Mouse (Mus musculus): Measurements from ENCODE around the gene F3. TPM values are rescaled to one million over a fixed set of nuclear protein-coding genes. Genes with fewer than 3 reads are reported as not detected.

The F3 gene
- 36.8 and 49.0 TPM in 2 replicates for polyA plus RNA-seq (2015; fragmentation: Nextera tagmentation; extraction: Ambion mirVana)

DNA sequence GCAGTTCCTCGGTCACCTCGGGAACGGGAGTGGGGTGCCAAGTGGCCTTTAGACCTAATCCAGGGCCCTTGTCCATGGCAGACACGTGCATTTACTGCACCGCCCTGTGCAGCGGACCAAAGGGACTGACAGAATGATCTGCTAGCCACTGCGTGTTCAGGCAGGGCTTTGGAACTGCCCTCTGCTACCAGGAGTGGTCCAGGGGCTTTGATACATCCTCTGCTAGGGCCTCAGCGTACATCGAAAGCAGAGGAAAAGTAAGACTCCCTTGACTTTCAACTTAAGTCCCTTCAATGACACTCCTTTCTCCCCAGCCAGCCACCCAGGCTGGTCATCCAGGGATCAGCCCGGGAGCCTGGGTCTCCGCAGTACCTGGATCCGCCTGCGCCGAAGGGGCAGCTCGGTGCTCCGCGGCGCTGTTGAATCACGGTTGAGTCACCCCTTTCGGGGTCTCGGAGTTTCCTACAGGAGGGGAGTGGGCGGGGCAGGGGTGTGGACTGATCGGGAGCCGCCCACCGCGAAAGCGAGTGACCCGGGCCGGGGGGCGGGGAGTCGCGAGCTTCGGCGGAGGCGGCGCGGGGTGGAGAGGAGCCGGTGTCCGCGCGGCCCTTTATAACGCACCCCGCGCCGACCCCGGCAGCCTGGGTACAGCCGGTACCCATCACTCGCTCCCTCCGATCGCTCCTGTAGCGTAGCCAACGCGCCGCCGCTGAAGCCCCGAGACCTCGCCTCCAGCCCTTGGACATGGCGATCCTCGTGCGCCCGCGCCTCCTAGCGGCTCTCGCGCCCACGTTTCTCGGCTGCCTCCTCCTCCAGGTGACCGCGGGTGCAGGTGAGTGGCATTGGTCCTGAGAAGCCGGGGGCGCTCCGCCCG is at the start of gene F3:
F3 (plus strand) TSS at position 567 of the 874 bp plus-strand sequence.

Other genes starting within 250 kb of the F3 start
- gene Slc44a3, start 191.1 kb upstream of the F3 start, polyA plus RNA-seq (2015; fragmentation: Nextera tagmentation; extraction: Ambion mirVana): 8.0 and 10.4 TPM in 2 replicates
- not detected in 2 replicates for gene 4930432M17Rik, start 52.8 kb upstream of the F3 start, polyA plus RNA-seq (2015; fragmentation: Nextera tagmentation; extraction: Ambion mirVana)
- 68.2 and 81.8 TPM in 2 replicates for gene Abcd3, start 91.8 kb downstream of the F3 start, polyA plus RNA-seq (2015; fragmentation: Nextera tagmentation; extraction: Ambion mirVana)
- gene Arhgap29, start 229.0 kb downstream of the F3 start, polyA plus RNA-seq (2015; fragmentation: Nextera tagmentation; extraction: Ambion mirVana): 23.3 and 27.9 TPM in 2 replicates

Data from urinary bladder, postnatal 0 days (tissue).